Mouse (Mus musculus) cerebellum, adult 9-11 months (tissue): ENCODE measurements around the gene Msmp.
"Not testable (repeated sequence)": the region's sequence is repeated elsewhere in the genome, so short reads cannot be mapped to it uniquely, and the experiment has no call there.

Experiments used
- DNase-seq: peaks from one replicate; pipeline ENCODE4 v3.0.0; 2022

Msmp gene

DNA sequence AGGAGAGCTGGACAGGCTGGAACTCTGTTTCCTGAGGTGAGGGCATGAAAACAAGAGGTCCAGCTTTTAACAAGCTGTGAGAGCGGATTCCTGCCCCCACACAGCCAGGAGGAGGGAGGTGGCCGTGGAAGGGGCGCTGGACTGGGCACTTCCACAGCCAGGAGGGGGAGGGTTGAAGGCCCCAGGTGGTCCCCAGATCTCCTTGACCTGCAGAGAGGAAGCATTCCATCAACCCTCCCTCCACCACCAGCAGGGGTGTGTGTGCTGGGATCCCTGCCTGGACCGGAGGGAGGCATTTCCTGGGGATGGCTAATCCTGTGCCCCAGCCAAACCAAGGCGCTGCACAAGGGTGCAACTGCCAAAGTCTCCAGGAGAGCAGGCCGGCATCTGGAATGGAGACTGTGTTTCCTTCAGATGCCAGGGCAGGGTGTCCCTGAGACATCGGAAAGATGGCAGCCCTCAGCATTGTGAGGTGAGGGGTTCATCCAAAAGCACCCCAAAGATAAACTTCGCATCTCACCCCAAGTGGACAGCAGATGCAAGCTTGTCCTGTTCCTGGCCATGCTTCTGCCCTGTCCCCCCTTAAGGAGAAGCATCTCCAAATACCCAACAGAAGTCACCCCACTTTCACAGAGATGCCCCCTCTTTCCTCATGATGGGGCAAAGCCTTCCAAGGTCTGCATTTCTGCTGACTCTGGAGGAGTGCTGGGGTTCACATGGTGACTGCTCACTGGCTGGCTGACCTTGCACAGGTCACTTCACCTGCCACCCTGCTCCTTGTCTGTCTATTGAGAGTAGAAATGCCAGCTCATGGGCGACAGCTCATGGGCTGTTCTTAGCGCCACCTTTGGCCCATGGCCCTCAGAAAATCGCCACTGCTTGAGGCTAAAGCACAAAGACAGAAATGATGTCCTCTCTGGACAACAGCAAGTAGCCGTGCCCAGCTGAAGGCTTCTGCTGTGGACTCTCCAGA lies at the start of gene Msmp:
TSS of gene Msmp (minus strand) at position 51 of the 973 bp plus-strand sequence.
- DNase-seq, result no peak

DNA sequence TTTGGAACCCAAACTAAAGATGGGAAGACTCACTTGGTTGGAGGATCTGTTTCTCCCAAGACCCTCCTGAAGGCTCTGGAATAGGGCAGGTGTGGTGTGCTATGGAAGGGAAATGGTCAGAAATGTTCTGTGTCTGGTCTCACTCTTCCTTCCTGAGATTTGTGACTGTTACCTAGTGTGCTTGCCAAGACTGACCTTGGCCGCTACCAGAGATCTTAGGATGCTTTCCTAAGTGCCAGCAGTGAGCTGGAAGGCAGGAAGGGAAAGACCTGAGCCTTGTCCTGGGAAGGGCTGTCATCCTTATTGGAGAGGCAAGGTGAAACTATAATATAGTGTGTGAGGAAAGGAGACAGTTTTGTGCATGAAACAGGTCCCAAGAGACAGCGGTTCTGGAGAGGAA lies 49.4 kb upstream of the Msmp start:
- no peak for DNase-seq

DNA sequence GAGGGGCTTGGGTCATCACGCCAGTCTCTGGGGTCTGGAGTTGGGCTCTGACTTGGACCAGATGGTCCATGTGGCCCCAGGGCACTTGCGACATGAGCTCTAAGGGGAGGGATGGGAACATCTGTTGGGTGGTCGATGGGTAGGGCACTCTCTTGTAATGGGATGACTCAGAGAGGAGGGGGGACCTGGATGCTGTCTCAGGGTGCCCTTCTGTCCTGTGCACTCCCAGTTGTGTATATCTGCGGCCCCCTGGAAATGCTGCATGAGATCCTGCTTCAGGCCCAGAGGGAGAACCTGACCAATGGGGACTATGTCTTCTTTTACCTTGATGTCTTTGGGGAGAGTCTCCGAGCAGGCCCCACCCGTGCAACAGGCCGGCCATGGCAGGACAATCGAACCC lies 49.0 kb upstream of the Msmp start:
- no peak for DNase-seq

DNA sequence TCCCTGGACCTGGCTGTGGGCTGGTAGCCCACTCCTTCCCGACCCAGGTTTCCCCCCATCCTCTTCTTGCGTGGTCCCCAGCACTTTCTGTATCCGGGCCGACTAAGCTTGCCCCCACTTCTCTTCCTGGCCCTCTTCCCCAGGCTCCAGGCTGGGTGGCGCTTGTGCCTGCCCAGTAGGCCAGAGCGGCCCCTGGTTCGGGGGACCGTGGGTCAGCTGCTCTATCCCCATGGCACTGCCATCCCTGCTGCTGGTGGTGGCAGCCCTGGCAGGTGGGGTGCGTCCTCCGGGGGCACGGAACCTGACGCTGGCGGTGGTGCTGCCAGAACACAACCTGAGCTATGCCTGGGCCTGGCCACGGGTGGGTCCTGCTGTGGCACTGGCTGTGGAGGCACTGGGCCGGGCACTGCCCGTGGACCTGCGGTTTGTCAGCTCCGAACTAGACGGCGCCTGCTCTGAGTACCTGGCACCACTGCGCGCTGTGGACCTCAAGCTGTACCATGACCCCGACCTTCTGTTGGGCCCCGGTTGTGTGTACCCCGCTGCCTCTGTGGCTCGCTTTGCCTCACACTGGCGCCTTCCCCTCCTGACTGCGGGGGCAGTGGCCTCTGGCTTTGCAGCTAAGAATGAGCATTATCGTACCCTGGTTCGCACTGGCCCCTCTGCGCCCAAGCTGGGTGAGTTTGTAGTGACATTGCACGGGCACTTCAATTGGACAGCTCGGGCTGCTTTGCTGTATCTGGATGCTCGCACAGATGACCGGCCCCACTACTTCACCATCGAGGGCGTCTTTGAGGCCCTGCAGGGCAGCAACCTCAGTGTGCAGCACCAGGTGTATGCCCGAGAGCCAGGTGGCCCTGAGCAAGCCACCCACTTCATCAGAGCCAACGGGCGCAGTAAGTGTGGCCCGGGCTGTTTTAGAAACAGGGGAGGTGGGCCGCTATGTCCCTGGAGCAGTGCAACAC lies 47.9 kb upstream of the Msmp start:
- DNase-seq, result peak; percentile 75

DNA sequence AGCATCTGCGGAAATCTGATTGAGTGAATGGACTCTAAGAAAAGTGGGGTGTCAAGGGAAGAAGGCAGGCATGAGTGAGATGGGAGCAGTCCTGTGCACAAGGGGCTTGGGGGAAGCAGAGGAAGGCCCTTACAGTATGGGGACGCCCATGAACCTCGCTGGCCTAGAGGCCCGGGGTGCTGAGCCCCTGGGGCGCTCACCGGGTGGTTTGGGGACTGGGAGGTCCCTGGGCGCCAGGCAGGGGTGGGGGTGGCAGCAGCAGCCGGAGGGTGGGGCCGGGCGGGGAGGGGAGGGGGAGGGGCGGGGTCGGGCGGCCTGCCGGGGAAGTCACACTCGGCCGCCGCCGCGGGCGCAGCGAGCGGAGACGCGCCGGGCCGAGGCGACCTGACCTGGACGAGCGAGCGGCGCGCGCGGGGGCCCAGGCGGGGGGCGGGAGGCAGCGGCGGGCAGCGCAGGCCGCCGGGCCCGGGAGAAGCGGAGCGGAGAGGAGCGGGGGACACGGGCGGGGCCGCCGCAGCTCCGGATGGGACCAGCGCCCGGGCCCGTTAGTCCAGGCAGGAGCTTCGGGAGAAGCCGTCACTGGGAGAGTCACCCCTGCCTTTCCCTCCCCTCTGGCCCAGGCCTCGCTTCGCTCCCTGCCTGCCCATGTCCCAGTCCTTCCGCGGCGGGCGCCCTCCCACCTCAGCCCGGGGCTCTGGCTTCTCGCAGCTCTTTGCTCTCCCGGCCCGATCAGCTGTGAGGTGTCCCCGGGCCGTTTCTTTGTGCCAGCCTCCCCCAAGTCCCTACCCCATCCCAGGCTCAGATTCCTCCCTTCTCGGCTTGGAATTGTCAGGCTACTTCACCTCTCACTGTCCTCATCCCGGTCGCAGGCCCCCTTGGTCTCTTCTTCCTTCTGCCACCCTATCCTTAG lies 47.0 kb upstream of the Msmp start, which contains the start of gene Npr2:
TSS of gene Npr2 (plus strand) at position 890 of the 910 bp plus-strand sequence.
- DNase-seq, result peak; percentile 74

DNA sequence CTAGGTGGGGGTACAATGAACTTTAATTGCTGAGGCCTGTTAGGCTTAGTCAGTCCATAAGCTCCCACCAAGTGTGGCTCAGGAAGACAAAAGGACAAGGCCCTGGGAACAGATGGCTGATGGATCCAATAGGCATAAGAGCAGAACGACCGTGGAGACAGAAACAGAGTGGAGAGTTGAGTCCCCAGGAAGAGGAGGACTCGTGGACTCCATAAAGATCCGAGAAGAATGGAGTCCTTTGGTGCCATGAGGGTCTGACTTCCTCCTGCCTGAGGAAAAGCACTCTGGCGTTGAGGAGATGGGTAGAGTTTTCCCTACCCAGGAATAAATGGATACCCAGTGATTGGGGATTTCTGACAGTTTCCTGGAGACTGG lies 46.4 kb upstream of the Msmp start:
- no peak for DNase-seq

DNA sequence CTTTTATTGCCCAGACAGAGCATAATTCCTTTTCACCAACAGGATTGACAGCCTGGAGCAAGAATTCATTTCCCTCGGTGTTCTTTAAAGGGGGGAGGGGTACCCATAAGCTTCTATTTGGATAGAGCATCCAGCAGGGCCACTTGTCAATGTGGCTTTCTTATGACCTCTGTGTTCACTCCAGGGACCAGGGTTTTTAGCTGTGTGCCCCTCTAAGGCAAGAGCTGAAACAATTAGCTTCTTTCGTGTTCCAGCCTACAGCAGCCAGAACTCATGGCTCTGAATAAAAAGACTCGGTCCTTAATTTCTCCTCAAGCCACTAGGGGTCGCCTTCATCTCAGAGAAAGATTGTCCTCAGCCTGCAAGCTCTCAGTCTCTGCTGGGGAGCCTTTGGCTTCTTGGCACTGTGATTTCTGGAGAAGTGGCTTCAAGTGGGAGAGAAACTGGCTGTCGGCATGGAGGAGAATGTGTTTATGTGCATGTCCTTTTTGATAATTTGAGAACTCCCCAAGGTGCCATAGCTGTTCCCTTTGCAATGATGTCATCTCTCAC lies 45.8 kb upstream of the Msmp start:
- DNase-seq, result peak; percentile 92

DNA sequence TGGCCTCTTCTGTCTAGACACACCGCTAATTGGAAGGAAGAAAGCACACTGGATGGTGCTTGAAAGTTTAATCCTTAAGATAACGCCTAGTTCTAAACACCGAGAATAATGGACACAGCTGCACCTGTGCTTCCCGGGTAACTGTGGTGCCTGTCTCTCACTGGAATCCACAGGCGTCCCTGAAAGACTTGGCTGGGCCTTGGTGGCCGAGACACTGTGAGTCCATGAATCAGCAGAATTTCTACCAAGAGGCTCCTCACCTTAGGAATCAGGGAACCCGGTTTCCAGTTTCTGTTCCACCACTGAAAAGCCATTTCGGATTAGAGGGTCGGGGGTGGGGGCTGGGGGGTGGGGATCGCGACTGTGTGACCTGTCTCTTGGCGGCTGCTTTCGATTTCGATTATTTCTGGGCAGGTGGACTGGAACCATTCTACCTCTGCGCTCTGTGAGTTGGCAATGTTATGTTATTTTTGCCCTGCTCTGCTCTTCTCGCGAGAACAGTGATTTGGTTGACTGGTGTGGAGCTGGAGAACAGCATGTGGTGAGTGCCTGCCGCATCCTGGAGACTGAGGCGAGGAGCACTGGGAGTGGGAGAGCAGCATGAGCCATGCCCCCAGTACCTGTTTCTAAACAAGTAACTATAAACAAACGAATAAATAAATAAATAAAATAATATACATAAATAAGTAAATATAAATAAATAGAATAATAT lies 45.0 kb upstream of the Msmp start:
- peak; percentile 76 for DNase-seq

DNA sequence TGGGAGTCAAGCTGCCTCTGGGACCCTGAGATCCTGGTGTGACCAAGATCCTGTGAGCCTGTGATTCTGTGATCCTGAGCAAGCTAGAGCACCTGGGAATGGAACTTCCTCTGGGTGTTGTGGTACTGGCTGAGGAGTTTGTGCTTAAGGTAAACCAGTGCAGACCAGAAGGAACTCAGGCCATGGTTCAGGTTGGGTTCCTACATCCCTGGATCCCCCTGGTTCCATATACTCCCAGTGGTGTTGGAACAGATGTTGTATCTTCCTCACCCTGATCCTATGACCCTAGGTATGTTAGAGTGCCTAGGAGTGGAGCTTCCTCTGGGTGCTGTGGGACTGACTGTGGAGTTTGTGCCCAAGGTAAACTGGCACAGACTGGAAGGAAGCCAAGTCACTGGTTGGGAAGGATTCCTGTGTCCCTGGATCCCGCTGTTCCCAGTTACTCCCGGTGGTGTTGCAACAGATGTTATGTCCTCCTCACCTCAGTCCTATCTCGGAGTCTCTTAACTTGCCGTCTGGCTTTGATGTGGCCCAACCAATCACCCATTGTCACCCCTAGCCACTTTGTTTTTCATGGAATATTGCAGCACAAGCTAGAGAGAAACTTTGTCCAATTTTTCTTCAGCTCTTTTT lies 36.0 kb upstream of the Msmp start:
- no peak for DNase-seq

DNA sequence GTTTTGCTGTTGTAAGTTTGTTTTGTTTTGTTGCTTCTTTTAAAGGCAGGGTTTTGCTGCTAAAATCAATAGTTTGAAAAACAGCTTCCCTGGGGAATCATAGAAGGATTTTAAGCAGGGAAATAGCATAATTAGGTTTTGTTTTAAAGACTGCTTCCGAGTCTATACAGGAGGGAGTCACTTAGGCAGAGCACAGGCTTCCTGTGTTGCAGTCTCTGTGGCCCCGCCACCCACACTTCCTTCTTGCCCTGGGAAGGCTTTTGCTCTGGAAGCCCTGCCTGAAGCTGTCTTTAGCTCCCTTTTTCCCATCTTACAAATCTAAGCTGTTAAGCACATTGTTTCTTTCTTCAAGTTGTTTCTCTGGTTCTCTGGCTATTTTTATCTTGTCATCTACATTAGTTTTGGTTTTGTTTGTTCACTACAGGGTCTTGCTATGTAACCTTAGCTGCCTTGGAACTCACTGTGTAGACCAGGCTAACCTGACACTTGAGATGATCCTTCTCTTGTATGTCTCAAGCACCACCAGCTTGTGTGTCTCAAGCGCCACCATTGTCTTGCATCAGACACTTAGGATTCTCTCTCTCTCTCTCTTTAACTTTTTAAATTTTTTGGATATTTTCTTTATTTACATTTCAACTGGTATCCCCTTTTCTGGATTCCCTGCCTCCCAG lies 28.9 kb upstream of the Msmp start:
- no peak for DNase-seq

DNA sequence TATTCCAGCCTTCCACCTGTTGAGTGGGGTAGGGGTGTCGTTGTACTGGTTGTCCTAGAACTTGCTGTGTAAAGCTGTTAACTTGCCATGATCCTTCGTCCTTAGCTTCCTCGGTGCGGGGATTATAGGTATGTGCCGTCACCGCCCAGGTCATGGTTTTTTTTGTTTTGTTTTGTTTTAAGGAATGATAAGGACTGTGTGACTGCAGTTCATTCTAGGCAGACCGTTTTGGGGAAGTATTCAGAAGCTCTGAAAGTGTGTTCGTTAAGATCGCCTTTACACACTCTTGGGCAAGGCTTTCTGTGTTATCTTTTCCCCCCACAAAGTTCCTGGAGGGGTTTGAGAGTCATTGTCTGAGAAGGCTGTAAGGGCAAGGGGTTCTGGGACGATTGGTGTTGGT lies 28.2 kb upstream of the Msmp start:
- no peak for DNase-seq

DNA sequence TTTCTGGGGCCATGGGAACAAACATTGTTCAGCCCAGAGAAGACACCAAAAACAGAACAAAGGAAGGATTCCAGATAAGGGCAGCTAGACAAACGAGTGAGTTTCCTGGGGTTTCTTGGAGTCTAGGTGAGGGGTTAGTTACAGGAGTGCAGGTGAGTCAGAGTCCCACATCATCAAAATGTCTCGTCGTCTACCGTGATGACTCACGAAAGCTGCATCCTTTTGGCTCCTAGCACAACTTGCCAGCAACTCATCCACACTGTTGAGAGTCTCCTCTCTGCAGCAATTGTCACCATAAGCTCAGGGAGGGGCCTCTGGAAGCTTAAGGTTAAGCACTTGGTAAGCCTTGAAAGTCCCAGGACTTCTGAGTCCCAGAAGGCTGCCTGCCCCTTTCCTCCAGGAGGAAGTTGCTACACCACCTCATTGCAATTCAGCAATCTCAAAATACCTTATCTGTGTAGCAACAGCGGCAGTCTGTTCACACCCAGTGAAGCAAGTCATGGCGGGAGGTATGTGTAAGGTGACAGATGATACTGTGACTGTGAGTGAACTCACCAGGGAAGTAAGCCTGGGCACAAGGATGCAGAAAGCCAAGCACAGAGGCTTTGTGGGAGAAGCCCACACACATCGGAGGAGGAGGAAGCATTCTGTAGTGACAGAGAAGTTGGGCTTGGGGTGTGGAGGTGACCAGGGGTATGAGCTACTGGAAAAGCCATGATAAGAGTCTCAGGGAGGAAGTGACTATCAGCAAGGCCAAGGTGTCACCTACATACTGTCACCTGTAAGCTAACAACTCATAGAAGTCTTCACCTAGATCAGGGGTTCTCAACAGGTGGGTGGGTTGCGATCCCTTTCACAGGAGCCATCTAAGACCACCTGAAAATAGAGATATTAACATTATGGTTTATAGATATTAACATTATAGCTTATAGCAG lies 20.7 kb upstream of the Msmp start:
- no peak for DNase-seq

DNA sequence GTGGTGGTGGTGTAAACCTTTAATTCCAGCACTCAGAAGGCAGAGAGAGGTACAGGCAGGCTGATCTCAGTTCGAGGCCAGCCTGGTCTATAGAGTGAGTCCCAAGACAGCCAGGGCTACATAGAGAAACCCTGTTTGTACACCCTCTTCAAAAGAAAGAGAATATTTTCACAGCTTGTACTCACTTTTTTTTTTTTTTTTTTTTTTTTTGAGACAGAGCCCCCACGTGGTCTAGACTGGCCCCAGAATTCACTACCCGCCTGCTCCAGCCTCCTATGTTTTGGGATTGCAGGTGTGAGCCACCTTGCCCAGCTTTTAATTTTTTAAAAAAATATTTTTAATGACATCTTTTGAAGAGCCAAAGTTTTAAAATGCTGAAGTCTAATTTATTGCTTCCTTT lies 19.8 kb upstream of the Msmp start:
- DNase-seq, result no peak

DNA sequence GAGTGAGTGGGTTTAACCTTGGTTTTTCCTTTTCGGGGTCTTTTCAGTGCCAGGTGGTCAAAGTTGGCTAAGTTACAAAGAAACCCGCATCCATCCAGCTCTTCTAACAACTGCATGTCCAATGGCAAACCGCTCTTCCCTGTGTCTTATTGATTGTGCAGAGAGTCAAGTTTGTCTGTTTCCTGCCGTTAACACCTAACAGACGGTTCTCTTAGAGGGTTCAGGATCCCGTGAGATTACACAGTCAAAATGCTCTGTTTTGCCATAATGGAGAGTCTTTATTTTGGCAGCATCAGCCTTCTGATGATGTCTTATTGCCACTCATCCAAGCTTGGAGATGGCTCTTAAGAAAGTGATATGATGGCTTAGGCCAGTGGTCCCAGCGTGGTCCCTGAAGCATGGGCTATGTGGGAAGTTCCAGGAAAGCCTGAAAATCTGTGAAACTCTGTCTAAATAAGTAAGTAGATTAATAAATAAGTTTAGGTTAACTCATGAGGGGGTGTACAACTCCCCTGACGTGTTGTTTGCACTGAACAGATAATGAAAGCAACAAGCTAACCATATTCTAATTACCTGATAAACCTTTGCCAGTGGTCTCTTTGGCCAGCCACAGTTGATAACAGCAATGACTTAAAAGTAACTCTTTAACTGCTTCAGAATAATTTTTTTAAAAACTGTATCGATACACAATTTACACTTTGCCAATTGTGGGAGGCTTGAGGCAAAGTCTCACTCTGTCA lies 16.1 kb upstream of the Msmp start:
- DNase-seq, result no peak

DNA sequence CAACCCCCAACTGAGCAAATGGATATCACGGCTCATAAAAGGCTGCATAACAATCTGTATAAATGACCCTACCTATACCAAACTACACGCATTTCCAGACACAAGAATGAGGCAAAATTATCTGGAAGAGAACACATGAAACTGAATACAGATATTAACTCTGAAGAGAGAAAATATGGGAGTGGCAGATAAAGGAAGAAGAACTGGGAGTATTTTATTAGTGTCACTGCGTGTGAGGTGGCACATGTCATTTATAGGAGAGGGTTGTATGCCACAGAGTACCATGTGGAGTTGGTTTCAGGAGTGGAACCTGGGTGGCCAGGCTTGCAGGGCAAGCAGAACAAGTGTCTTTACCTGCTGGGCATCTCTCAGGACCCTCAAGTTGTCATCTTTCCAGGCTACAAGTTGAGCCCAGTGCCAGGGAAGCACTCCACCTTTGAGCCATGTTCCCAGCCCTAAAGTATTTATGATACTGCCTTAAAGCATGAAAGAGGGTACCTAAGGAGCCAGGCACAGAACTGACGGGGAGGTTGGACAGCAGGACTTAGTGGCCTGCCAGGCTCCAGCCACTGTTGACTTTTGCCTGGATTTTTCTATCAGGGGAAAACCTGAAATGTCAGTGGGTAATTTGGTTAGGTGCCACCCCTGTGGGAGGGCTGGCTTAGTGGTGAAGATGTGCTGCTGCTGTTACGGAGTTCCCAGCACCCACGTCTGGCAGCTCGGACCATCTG lies 14.5 kb upstream of the Msmp start:
- no peak for DNase-seq

DNA sequence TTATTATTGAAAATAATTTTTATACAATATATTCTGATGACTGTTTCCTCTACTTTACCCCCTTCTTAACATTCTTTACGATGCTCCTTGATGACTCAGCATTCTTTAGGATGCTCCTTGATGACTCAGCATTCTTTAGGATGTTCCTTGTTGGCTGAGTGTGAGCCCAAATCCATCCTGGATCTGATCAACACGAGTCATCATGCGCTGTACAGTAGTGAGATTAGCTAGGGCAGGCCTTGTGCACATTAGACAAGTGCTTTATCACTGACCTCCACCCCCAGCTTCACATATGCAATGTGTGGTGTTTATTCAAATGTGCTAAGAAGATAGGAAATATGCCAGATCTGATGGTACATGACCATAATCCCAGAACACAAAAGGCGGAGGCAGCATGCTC lies 13.9 kb upstream of the Msmp start:
- no peak for DNase-seq

DNA sequence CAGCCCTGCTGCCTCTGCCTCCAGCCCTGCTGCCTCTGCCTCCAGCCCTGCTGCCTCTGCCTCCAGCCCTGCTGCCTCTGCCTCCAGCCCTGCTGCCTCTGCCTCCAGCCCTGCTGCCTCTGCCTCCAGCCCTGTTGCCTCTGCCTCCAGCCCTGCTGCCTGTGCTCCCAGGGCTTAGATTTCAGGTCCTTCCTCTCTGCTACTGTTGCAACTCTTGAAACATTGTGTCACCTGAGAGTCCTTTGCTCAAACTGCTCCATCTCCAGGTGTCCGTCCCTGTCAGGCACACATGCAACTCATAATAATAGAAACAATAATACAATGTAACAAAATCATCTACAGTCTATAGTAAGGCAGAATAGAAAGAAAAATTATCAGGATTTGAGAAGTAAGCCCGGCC lies 12.3 kb upstream of the Msmp start:
- DNase-seq, result not testable (repeated sequence)

DNA sequence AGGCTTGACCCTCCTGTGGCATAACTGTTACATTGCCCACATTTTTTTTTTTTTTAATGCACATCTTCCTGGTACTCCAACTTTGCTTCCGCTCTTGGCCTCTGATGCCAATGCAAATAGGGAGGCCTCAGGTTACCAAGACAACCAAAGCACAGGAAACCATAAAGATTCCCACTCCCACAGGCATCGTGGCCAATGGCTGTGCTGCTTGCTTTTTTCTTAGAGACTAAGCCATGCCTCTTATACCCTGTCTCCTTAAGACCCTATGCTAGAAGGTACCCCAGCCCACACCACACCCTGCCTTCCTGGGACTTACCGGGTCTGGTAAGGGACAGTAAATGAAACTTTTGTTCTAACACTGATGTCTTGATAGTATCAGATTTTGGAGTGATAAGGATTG lies 9.2 kb upstream of the Msmp start:
- no peak for DNase-seq
